Mouse (Mus musculus) lung, postnatal 10 days (tissue): ENCODE data around the gene Kdm2a.
"Not testable (repeated sequence)": the region's sequence is repeated elsewhere in the genome, so short reads cannot be mapped to it uniquely, and the experiment has no call there.

Experiments used
- DNase-seq: peaks from one replicate; pipeline ENCODE4 v3.0.0; 2021

The Kdm2a gene

GRCm38 (mm10) chr19:4414631-4415030 is 16.5 kb upstream of the Kdm2a start:
- no peak for DNase-seq

DNA sequence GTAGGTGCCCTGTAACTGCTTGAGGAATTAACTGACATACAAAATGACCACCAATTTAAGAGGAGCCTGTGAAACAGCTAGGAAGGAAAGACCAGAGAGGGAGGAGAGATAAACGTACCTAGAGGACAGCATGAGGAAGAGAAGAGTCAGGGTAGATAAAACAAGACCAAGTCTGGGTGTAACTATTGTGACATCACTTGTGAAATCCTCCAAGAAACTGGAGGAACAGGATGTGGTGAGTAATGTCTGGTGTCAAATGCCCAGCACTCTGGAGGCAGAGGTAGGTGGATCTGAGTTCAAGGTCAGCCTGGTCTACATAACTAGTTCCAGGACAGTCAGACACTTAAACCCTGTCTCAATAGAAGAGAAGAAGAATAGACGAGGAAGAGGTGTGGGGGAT is 11.0 kb upstream of the Kdm2a start:
- no peak for DNase-seq

DNA sequence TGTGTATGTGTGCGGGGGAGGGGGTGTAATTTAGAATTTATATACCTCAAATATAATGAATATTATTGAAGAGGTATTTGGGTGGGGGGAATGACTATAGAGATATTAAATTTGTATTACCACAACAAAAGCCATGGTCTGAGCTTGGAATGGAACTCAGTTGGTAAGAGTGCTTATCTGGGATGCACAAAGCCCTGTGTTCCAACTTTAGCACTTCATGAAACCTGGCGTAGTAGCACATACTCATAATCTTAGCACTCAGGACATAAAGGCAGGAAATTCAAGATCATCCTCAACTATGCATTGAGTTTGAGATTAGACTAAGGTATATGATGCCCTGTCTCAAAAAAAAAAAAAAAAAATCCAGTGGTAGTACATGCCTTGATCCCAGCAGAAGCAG is 6.8 kb upstream of the Kdm2a start:
- DNase-seq: no peak

DNA sequence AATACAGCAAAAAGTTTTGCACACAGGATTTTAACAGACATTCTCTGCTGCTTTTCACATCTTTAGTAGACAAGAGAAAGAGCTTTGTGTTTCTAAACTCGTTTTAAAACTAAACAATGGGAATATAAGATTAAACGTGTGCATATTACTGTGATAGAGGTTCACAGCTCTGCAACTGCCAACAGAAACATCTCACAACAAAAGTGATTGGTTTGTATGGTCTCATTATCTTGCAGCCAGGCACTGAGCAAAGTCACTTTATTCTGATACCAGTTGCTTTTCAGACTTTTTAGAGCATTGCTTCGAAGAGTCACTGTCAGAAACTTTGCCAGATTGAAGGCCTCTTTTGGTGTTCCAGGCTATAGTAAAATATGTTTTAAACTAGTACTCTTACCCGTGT is 874 bp upstream of the Kdm2a start:
- DNase-seq: no peak

GRCm38 (mm10) chr19:4398630-4398948 is 504 bp upstream of the Kdm2a start:
- no peak for DNase-seq

GRCm38 (mm10) chr19:4396998-4397797 is 887 bp downstream of the Kdm2a start:
- DNase-seq: peak; percentile 98

DNA sequence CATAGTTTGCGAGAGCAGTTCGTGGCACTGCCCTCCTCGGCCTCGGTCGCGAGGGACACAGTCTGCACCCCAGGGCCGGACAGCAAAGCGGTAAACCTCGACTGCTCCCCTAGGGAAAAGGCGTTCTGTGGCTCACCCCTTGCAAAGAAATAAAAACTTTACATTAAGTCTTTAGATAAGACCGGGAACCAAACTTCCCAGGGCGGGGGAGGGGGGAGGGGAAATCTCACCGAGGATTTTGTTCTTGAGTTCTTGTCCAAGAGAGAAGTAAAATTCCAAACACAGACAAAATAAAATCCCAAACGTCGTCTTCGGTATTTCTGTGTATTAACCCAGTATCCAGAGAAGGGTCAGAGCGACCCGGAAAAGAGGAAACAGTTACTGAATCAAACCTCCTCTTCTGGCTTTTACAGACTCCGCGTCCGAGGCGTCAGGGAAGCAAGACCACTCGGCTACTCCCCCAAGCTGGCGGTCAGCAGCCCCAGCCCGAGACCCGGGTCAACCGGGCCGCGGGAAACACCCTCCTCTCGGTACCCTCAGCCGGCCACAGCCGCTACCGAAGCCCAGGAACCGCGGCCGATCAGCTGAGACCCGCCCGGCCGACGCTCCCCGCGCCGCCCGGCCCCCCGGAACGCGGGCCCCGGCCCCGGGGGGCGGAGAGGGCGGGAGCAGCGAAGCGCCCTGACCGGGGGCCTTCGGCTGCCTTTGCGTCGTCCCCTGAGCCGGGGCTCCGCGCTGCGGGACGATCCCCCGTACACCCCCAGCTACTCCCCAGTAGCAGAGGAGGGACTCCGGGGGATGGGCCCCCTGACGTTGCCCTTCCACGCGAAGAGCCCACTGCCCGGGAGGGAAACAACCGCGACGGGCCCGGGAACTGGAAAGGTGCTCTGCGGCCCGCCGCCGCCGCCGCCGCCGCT is 1.7 kb downstream of the Kdm2a start:
- DNase-seq: peak; percentile 48

GRCm38 (mm10) chr19:4387276-4387675 is 10.8 kb downstream of the Kdm2a start:
- no peak for DNase-seq

- DNase-seq: no peak
Measured at GRCm38 (mm10) chr19:4385026-4385425, 13.1 kb downstream of the Kdm2a start.

DNA sequence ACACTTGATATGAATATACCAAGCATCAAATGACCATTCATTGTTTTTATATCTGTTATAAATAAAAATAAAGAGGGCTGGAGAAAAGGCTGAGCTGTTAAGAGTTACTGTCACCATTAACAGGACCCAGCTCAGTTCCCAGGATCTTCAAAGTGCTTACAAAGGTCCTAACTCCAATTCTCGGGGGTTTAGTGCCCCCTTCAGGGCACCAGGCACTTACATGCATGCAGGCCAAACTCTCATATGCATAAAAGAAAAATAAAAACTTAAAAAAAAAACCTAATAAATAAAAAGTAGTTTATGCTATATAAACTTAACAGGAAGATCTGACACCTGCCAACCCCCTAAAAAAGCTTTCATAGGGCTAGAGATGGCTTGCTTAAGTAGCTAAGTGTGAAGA is 13.8 kb downstream of the Kdm2a start:
- DNase-seq: peak; percentile 5

DNA sequence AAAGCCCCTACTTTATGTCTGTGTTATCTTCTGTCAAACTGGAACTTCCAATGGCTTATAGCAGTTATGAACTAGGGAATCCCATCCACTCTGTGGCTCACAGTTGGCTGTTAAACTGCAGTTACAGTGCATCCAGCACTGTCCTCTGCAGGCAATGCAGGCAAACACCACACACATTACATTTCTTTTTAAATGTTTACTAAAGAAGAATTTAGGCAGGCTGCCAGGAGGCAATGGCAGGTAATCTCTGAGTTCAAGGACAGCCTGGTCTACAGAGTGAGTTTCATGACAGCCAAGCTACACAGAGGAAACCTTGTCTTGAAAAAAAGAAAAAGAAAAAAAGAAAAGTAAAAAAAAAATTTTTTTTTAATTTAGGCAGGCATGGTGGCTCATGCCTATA is 14.8 kb downstream of the Kdm2a start:
- DNase-seq: no peak

DNA sequence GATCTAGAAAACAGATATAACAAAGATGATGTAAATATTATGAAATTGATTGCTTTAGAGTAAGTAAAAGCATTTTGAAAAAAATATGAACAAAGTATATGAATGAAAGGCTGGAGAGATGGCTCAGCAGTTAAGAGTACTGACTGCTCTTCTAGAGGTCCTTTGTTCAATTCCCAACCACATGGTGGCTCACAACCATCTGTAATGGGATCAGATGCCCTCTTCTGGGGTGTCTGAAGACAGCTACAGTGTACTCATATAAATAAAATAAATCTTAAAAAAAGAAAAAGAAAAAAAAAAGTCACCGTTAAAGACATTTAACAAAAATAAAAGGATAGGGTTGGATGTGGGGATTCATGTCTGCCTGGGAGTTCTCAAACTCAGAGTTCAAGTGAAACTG is 15.8 kb downstream of the Kdm2a start:
- DNase-seq: not testable (repeated sequence)

DNA sequence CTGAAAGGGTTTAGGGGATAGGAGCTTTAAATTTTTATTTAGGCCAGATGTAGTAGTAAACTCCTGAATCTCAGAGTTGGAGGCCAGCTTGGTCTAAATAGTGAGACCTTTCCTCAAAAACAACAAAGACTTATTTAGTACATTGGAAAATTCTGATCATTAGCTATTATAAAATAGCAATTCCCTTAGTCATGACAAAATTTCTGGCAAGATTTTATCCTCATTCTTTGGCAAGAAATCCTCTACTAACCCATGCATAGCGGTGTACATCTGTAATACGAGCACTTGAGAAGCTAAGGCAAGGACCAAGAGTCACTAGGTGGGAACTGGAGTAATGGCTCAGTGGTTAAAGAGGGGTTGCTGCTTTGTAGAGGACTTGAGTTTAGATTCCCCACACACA is 27.4 kb downstream of the Kdm2a start:
- DNase-seq: no peak

DNA sequence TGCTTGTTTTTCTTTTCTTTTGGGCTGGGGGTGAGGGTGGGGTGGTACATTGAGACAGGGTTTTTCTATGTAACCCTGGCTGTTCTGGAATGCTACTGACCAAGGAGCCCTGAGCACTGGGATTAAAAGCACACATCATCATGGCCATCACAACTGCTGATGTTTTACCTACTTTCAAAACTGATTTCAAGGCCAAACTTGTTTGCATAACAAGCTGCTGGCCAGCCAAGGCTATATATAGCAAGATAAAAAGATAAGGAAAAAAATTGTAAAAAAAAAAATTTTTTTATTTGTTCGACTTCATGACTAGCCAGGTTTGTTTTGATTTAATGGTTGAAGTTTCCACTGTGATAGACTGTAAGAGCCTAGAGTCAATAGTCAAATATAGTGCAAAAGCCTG is 27.8 kb downstream of the Kdm2a start:
- DNase-seq: no peak

GRCm38 (mm10) chr19:4349455-4349854 is 48.6 kb downstream of the Kdm2a start:
- no peak for DNase-seq

DNA sequence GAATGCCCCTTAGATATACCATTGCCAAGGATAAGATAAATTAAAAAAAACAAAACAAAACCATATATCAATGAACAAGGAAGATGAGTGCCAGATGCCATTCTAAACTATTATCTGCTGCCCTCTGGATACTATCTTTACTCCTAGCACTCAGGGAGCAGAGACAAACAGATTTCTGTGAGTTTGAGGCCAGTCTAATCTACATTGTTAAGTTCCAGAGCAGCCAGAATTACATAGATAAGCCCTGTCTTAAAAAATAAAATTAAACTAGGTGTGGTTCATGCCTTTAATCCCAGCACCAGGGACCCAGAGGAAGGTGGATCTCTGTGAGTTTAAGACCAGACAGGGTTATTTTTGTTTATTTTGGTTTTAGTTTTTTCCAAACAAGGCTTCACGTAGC is 51.6 kb downstream of the Kdm2a start:
- no peak for DNase-seq

GRCm38 (mm10) chr19:4338162-4338561 is 59.9 kb downstream of the Kdm2a start:
- DNase-seq: peak; percentile 86

- DNase-seq: peak; percentile 98
Measured at GRCm38 (mm10) chr19:4333791-4334190, 64.3 kb downstream of the Kdm2a start.

DNA sequence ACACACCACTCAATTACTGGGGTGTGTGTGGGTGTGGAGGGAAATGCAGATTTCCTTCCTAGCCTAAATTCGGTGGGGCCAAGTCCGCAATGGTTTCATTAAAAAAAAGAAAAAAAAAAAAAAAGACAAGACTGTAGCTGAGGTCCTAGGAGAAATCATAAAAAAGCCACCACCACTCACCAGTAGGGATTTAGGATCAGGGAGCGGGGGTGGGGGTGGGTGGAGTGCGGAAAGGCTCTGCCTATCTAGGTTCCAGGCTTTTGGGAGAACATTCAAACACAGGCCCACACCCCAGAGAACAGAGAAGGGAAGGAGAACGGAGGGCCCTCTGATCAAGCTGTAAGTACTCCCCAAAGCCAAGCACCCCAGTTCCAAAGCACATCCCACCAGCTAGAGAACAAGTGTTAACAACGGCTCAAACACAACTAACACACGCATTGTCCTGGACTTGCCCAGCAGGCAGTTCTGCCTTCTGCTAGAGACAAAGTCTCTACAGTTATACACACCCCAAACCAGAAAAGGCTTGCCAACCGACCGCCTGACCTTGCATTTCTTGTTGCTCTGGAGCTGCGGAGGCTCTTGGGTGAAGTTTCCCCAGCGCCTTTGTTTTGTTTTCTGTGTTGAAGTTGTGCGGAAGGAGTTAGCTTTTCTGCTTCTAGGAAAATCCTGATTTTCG is 64.8 kb downstream of the Kdm2a start:
- peak; percentile 37 for DNase-seq

GRCm38 (mm10) chr19:4332653-4333052 is 65.4 kb downstream of the Kdm2a start:
- peak; percentile 62 for DNase-seq

DNA sequence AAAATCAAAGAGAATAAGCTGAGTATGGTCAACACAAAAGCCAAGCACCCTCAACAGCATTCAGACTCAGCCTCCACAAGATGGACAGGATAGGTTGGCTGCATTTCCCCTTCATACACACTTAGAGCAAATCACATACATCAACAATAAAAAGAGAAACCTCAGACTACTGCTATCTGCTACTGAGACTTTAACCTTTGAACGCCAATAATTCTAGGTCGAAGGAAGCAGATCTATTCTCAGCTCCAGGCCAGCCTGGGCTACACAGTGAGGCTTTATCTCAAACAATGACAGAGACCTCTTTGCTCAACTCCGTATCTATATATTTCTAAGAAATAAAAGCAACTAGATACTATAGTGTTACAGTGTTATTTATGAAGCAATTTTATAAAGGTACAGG is 66.8 kb downstream of the Kdm2a start:
- no peak for DNase-seq

DNA sequence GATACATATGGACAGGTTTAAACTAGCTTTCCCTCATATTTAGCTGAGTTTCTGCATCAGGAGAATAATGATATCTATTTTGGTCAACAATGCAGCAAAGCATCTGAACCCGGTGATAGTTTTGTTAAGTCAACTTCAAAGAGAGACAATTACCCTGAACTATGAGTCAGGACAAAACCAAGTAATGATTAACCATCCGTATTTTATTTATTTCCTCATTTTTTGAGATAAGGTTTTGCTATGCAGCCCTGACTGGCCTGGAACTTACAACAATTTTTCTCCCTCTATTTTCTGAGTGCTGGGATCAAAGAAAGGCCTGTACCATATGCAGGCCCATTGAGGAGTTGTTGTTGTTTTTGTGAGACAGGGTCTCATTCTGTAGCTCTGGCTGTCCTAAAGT is 67.5 kb downstream of the Kdm2a start:
- no peak for DNase-seq

- DNase-seq: no peak
Measured at GRCm38 (mm10) chr19:4328737-4329304, 69.3 kb downstream of the Kdm2a start.
